Mouse (Mus musculus): ENCODE measurements around the gene Tmem95.
"Not testable (repeated sequence)": the region's sequence is repeated elsewhere in the genome, so short reads cannot be mapped to it uniquely, and the experiment has no call there.

Gene Tmem95

GRCm38 (mm10) chr11:69880506-69880852 lies 2.7 kb upstream of the Tmem95 start:
- DNase-seq (ENCODE audit: low spot score in 2 of 2), result peak in 1 of 2 experiments; percentile 46

DNA sequence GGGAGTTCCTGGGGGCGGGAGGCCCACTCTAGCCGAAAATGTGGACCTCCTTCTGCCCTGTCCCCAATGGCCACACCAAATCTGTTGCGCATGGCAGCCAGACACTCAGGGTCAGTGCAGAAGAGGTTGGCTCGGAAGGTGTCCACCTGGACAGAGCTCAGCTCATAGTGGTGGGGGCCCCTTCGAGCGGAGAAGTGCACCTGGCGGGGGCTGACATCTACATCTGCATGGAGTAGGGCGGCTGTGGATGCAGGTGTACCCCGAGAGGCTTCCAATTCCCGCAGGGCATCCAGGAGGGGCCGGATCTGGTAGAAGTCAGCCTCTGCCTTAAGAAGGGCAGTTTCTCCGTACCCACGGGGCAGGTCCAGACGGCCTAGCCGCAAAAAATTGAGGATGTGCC lies 1.9 kb upstream of the Tmem95 start:
- no peak for DNase-seq (ENCODE audit: low spot score in 2 of 2)

DNA sequence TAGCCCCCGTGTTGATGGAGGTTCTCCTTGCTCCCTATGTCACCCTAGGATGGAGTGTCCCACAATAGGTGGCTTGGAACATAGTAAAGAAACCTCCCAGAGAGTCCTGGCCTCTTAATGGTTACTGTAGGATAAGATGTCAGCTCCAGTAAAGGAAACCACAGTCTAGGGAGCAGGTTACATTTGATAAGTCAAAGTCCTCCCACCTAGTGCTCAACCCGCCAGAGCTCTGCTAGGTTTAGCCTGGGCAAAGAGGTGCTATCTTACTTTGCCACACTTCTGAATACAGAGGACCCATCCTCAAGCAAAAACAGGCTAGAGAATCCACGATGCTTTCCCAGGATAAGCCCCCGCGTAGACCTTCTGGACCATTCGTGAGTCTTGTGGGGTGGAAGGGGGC lies 1.1 kb upstream of the Tmem95 start:
- no peak for DNase-seq (ENCODE audit: low spot score in 2 of 2)

GRCm38 (mm10) chr11:69878399-69878798 lies 581 bp upstream of the Tmem95 start:
- DNase-seq (ENCODE audit: low spot score in 2 of 2), result peak in 1 of 2 experiments; percentile 38

DNA sequence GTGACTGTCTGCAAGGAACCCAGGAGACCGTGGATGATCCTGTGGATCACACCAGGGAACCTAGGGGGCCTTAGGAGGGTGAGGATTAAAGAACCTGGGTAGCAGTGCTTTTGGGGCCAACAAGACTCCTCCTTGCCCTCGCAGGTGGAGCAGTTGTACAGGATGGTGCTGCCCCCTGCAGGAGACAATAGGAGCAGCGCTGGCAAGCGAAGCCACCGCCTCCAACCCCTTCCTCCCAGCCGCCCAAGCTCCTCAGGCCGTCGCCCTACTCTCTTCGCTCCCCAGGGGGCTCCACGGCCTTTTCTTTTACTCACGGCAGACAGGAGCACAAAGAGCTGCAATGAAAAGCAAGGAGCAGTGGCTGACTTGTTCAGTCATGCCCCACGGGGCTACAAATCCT lies 951 bp downstream of the Tmem95 start:
- DNase-seq (ENCODE audit: low spot score in 2 of 2), result peak; percentile 78 to 79

- DNase-seq (ENCODE audit: low spot score in 2 of 2), result no peak
Observed at GRCm38 (mm10) chr11:69876186-69876585, 1.6 kb downstream of the Tmem95 start.

DNA sequence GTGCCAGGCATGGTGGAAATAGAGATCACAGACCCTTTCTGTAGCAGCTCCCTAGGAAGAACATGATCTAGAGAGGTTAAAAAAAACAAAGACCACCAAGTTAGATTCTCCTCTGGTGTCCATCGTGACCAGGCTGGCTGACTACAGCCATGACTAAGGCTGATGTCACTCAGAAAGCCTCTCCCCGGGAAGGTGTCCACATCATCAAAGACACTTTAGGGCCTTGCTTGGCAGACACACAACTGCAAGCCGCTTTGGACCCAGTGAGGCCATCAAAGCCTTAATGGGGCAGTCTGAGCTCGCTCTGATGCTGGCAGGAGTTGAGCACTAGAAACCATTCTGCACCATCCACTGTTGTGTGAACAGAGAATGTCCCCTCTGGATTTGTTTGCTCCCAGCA lies 5.4 kb downstream of the Tmem95 start:
- no peak for DNase-seq (ENCODE audit: low spot score in 2 of 2)

- no peak for DNase-seq (ENCODE audit: low spot score in 2 of 2)
Observed at GRCm38 (mm10) chr11:69871822-69872221, 6.0 kb downstream of the Tmem95 start.

- no peak for DNase-seq (ENCODE audit: low spot score in 2 of 2)
Observed at GRCm38 (mm10) chr11:69870289-69871069, 7.3 kb downstream of the Tmem95 start.

DNA sequence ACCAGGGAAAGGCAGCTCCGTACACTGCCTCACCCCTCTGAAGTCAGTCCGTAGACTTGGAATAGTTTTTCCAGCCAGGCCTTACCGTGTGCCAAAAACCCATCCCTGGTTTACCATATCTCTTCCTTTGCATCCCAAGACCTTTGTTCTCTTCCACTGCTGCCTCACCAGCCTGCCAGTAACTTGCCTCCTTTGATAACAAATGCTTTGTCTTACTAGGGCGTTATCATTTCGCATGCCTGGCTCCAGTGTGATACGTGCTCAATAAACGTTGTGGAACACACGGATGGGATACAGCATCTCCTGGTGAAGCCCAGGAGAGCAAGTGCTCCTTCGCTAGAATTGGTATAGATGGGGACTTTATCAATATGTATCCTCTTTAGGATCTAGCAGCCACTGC lies 10.5 kb downstream of the Tmem95 start:
- DNase-seq (ENCODE audit: low spot score in 2 of 2), result no peak

DNA sequence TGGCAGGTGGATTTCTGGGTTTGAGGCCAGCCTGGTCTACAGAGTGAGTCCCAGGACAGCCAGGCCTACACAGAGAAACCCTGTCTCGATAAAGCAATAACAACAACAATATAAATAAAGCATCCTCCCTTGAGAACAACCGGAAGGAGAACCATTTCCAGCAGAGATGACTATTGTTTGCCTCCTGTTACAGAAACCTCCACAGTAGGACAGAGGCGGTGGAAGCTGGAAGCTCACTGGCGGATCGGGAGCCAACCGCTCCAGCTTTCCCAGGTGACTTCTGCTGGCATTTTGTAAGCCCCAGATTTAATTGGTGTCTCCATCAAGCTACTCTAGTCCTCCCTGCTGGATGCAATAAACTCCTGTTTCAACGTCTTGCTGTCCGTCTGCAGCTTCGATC lies 12.3 kb downstream of the Tmem95 start:
- DNase-seq (ENCODE audit: low spot score in 2 of 2), result no peak

DNA sequence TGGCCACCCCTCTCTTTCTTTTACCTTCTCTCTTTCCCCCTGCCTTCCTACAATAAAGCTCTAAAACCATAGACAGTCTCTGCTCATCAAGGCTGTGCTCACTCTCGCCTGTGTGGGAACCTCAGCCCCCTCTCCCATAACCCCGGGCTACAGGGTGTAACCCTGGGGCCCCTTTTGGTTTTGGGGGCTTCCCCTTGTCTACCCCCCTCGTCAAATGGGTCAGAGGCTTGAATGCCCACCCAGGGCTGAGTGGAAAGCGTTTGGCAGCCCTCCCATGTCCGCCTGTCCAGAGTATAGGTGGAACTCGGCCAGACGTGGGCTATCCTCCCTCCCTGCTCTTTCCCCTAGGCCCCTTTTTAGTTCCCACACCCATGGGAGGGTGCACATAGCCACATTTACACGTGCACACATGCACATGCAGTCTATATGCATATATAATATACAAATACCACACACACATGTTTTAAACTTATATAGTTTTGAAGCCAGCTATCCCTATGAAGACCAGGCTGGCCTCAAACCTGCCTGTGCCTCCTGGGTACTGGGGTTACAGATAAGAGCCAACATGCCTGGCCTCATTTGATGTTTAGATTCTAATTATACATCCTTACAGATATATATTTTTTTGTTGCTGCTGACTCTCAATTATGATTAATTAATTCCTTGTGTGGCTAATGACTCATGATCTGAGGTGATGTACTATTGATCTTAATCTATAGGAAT lies 13.5 kb downstream of the Tmem95 start:
- DNase-seq (ENCODE audit: low spot score in 2 of 2), result no peak

DNA sequence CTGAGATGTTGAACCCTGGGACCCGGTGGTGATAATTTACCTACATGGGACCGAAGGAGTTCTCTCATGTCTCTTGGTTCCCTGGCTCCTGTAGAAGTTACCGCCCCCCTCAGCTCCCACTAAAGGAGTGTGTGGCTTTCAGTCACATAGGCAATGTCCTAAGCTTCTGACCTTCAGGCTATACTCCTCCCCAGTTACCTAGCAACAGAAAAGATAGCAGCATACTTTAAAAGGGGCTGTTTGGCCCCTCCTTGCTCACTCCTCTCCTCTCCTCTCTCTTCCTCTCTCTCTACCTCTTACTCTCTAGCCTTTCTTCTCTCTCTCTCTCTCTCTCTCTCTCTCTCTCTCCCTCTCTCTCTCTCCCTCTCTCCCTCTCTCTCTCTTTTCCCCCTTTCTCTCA lies 14.1 kb downstream of the Tmem95 start:
- DNase-seq (ENCODE audit: low spot score in 2 of 2), result not testable (repeated sequence)

- DNase-seq (ENCODE audit: low spot score in 2 of 2), result peak in 1 of 2 experiments; percentile 70
Observed at GRCm38 (mm10) chr11:69858113-69858998, 19.5 kb downstream of the Tmem95 start, which contains the start of gene Tnk1. Gene Tnk1, minus strand, starts transcription at chr11:69858730.

- DNase-seq (ENCODE audit: low spot score in 2 of 2), result no peak
Observed at GRCm38 (mm10) chr11:69855347-69855746, 22.5 kb downstream of the Tmem95 start.

DNA sequence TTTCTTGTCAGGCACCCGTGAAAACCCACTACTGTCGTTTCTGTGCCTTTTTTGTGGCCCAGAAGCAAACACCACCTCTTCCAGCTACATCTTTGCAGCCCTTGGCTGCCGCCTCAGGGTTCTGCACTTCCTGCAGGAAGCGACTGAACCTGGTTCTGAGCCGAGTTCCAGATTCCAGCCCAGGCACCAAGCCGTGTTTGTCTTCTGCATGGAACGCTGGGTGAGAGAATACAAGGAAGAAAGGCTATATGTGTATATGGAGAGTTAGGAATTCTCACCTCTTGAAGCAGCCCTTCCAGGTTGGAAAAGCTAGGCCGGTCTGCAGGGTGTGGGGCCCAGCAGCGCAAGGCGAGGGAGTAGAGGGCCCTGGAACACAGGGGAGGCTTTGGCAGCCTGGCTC lies 23.1 kb downstream of the Tmem95 start:
- no peak for DNase-seq (ENCODE audit: low spot score in 2 of 2)

GRCm38 (mm10) chr11:69853994-69854393 lies 23.8 kb downstream of the Tmem95 start:
- no peak for DNase-seq (ENCODE audit: low spot score in 2 of 2)

GRCm38 (mm10) chr11:69850754-69851153 lies 27.1 kb downstream of the Tmem95 start:
- no peak for DNase-seq (ENCODE audit: low spot score in 2 of 2)

DNA sequence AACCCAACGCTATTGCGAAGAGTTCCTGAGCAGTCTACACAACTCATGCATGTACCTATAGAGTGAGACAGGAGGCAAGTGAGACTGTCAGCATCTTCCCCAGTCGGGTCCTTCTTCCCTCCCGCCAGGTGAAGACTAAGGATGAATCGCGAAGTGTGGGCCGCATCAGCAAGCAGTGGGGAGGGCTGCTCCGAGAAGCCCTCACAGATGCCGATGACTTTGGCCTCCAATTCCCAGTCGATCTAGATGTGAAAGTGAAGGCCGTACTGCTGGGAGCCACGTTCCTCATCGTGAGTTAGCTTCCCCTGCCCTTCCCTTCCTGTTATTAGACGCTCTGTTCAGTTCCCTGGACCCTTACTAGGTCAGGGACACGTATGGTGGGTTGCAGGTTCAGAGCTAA lies 27.9 kb downstream of the Tmem95 start:
- DNase-seq (ENCODE audit: low spot score in 2 of 2), result no peak

DNA sequence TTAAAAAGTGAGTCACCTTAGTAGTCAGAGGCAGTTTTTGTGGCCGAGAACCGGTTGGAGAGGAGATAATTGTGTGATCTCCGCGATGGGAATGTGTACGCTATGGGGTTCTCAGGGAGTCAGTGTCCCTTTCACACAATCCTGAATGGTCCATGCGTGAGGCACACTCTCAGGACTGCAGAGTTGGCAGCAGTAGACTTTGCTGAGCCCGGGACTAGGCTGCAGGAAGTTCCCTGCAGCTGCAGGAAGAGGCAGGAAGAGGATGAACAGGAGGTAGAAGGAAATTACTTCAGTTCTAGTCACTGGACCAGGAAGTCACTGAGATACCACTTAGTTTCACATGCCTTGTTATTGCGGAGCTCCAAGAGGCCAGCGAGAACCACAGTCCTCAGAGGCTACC lies 28.7 kb downstream of the Tmem95 start:
- DNase-seq (ENCODE audit: low spot score in 2 of 2), result no peak

- no peak for DNase-seq (ENCODE audit: low spot score in 2 of 2)
Observed at GRCm38 (mm10) chr11:69848021-69848420, 29.8 kb downstream of the Tmem95 start.
